Mouse (Mus musculus): Measurements from ENCODE around the gene Dip2b.

Gene Dip2b

DNA sequence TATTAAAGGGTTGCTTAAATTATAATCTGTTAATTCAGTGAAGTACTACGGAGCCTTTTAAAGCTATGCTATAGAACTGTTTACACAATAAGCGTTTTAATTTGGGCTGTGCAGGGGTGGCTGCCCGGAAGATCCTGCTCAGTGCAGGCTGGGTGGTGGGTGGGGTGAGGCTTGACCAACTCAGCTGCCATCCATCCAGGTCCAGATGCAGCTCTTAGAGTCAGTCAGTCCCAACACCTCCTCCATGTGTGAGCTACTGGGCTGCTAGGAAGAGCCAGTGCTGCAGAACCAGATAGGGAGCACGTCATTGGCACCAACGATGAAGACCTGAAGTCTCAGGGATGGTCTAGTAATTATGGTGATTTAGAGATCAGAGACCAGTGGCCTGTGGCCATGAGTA lies 101.2 kb downstream of the Dip2b start:
- no peak for DNase-seq

DNA sequence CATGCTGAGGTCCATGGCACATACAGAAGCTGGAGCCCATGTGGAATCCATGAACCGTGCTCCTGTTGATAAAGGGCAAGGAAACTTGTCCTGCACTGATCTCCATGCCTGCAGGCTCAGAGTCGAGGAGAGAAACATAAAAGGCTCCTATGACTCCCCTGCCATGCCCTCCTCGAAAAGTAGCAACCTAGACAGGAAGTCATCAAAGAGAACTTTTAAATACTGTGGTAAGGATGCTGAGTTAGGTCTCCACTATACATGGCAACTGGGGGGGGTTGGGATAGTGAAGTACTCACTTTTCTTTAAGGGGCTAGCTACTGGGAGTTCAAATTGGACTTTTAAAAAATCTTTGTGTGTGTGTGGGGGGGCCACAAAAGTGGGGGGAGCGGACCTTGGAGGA lies 102.0 kb downstream of the Dip2b start:
- DNase-seq: no peak

DNA sequence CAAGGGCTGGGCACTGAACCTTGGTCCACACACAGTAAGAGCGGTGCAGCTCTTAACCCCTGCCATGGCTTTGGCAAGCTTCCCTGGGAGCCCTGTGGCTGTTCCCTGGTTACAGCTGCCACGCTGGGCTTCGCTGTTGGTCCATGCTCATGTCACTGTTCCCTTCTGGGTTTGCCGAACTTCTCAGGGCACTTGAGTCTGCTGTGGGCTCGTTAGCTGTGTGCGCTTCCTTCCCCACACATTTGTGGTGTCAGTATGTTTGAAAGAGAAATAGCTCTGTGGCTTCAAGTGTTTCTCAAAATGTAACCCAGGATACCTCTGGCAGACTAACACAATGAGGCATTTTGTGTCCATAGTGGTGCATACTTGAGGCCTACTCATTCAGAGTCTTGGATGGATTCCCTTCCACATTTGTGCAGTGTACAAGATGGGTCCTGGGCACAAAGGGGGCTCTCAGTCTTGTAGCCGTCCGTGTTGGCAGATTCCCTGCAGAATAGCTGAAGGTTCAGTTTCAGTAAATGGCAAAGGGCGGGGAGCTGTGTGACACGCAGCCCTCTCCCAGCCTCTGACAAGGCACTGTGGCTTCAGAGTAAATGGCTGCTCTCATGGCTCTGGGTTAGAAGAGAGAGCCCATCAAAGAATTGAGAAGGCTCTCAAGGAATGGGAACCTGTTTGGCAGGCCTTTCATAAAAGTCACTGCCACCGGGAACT lies 104.8 kb downstream of the Dip2b start:
- DNase-seq: peak in 1 of 2 experiments; percentile 32

DNA sequence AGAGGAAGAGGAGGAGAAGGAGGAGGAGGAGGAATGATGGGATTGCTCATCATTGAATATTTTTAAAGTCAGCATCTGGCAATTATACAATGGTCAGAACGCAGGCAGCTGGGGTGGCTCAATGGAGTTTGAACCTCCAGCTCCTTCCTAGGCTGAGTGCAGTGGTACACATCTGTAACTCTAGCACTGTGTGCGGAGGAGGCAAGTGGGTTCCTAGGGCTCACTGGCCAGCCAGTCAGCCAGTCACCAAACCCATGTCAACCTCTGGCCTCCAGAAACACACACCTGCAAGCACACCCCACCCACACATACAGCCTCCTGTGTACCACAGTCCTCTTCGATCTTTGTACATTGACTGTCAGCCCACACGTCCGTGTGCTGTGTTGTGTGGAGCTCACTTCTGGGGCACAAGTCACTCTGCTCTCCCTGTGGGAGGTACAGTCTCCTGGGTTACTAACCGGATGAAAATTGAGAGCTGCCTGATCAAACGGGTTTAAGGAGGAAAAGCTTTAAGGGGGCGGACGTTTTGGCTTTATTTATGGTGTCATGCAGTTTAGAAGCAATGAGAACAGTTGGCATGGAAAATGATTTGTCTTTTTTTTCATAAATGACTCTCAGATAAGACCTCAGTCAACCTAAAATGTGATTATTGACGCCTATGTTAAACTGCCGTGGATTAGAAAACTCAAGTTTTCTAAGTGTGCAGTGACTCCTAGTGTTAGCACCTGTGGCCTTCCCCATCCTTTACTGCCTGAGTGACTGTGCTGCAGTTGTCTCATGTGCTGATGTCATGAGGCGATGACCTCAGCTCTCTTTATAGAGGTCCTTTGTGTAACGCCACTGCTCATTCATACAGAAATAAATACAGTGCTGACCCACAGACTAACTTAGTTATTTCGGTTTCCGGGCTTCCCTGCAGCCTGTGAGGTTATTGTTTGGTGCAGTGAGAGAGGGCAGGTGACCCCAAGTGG lies 106.7 kb downstream of the Dip2b start:
- no peak for DNase-seq

DNA sequence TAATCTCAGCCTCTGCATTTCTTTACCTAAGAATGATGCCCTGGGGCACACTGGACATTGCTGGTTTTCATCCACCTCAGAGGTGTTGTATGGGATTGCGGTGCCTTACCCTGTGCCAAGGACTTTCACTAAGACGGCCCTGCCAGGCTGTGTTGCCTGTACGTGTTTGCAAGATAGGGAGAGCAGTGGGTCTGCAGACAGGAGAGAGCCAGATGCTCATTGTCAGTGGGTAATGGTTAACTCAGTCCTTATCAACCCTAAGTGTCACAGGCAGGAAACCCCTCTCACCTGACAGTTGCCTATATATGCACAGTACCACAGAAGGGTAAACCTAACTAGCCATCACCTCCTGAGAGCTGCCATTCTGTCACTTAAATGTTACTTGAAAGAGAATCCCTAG lies 107.5 kb downstream of the Dip2b start:
- DNase-seq: no peak

GRCm38 (mm10) chr15:100150593-100150992 lies 112.1 kb downstream of the Dip2b start:
- no peak for DNase-seq

DNA sequence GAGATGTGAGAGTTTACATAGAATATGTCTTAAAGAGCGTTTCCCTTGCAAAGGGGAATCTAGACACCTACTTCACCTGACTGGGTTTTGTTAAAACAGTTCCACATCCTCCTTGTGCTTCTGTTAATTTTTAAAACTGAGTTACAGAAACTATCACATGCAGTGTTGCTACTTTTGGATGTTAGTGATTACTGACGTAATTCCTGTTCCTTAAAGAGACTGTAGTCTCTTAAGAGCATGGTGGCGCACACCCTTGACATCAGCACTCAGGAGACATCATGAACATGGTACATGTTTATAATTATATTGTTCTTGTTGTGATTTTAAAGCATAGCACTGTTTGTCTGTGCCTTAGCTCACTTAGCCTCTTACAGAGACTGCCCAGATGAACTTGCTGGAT lies 113.9 kb downstream of the Dip2b start:
- no peak for DNase-seq

GRCm38 (mm10) chr15:100153024-100153423 lies 114.6 kb downstream of the Dip2b start:
- DNase-seq: no peak

DNA sequence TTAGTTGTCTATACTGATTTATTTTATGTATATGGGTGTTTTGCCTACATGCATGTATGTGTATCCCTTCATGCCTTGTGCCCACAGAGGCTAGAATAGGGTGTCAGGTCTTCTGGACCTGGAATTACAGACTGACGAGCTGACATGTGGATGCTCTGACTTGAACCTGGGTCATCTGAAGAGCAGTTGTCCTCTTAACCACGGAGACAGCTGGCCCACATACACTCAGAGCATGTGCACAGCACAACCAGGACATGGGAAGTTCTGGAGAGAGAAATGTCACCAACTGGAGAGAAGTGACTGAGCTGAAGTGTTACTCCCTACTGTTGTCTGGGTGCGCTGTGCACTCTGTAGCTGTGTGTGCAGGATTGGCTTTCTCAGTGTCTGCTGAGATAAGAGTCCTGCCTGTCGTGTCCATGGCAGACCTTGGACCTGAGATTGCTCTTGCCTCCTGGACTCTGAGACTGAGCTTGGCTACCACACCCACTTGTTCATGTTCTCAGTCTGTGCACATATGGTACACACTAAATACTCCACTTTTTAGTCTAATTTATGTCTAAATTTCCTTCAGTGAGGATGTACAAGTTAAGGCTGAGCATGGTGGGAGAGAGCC lies 117.7 kb downstream of the Dip2b start:
- no peak for DNase-seq

GRCm38 (mm10) chr15:100156781-100157470 lies 118.5 kb downstream of the Dip2b start:
- no peak for DNase-seq

GRCm38 (mm10) chr15:100158985-100159384 lies 120.5 kb downstream of the Dip2b start:
- no peak for DNase-seq

- DNase-seq: peak; percentile 43 to 66
These were observed 123.3 kb downstream of the Dip2b start for GRCm38 (mm10) chr15:100161747-100162280.

- peak in 1 of 2 experiments; percentile 41 for DNase-seq
These were observed 125.1 kb downstream of the Dip2b start for GRCm38 (mm10) chr15:100163381-100164051.

DNA sequence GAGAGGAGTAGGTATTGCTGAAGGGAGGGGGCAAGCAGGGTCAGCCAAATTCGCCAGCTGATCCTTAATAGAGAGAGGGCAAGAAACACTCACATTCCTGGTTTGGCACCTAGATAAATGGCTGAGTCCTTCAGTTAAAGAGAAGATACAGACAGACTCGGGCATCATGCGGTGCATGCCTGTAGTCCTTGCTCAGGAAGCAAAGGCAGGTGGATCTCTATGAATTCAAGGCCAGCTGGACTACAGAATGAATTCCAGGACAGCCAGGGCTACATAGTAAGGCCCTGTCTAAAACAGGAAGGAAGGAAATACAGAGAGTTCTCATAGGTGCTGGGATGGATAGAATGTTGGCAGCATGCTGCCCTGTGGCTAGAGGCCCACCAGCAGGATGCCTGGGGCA lies 128.0 kb downstream of the Dip2b start:
- DNase-seq: peak; percentile 41 to 57

DNA sequence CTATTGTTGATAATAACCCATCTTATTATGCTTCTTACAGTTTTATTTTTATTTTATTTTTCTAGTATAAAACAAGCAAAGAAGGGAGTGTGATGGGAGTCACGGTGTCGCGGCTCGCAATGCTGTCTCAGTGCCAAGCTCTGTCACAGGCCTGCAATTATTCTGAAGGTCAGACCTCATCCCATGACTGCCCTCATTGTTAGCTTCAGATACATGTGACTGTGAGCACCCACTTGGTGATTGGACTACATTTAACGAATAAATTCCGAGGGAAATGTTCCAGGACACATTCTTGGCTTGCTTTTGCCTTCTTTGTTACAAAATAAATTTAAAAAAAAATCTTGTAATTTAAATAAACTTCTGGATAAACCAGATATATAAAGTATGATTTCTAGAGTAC lies 129.3 kb downstream of the Dip2b start:
- no peak for DNase-seq

DNA sequence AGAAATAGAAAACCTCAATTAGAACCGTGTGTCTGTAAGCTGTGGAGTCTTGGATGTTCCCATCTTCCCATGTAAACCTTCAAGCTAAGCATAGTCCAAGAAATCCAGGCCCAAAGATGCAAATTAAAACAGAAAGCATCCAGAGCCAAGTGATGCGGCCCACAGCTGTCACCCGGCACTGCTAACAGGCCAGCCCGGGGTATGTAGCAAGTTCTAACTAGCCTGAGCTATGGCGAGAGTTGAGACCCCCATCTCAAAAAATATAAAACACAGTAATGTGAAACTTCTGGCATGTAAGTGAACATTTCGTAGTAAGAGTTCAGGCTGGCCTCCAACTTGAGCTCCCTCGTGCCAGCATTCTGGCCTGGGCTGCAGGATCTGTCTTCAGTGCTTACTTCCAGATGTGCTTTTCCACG lies 129.7 kb downstream of the Dip2b start:
- DNase-seq: no peak

- no peak for DNase-seq
These were observed 136.7 kb downstream of the Dip2b start for GRCm38 (mm10) chr15:100175176-100175575.

DNA sequence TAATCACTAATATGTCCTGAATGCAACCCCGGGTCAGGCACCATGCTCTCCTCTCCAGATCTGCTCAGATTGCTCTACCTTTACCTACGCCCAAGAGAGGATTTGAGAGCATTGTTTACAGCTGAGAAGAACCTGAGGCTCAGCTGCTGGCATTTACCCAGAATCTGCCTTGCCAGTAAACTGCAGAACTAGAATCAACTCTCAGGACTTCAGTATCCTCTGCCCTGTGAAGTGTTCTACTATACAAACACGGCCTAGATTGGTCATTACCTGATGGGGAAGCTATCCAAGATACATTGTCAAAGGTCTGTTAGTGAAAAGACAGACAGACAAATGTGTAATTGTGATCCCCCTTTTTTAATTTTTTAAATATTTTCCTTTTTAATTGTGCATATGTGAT lies 138.7 kb downstream of the Dip2b start:
- DNase-seq: no peak

GRCm38 (mm10) chr15:100177575-100177974 lies 139.1 kb downstream of the Dip2b start:
- no peak for DNase-seq

- no peak for DNase-seq
These were observed 140.0 kb downstream of the Dip2b start for GRCm38 (mm10) chr15:100178487-100178886.

DNA sequence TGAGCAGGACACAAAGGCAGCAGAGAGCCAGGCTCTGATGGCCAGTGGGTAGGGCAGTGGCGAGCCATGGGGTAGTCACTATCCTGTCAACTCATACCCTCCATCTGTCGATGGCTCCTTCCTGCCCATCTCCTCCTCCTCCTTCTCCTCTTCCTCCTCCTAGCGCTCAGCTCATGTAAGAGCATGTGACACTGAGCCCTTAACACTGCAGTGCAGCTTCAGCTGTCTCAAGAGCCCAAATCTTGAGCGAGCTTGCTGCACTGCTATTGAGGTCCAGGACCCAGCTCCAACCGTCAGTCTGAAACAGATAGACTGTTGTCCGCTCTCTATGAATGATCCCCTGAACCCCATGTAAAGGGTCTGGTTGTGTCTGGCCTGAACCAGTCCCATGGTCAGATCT lies 141.2 kb downstream of the Dip2b start:
- DNase-seq: no peak

DNA sequence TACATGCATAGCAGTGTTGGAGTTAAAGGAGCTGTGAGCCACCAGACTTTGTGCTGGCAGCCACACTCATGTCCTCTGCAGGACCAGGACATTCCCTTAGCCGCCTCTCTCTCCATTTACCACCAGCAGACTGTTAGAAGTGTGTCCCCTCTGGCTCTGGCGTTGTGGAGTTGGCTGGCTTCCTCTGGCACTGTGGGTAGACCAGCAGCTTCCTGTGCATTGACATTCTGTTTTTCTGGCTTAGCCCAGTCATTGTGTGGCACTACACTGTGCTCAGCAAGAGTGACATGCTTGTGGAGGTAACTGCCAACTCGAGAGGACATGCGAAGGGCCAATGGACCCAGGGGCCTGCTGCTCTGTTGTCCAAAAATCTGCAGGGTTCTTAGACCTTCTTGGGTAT lies 141.8 kb downstream of the Dip2b start:
- peak; percentile 84 to 85 for DNase-seq
